Mouse (Mus musculus): ENCODE measurements around the gene Pex6. TPM values are rescaled to one million over a fixed set of nuclear protein-coding genes. Genes with fewer than 3 reads are reported as not detected.
"Not testable (repeated sequence)": the region's sequence is repeated elsewhere in the genome, so short reads cannot be mapped to it uniquely, and the experiment has no call there.

Pex6 gene
- polyA plus RNA-seq, 1 experiment = 105 TPM

GRCm38 (mm10) chr17:46751056-46751793, 40.0 kb downstream of the Pex6 start:
- 3% methylated on average over 16 of the region's 16 CpGs for WGBS
- DNase-seq = no peak
- no peak for TF ChIP-seq CTCF (IDR thresholded peaks at IDR 0.05; ENCODE audit: borderline replicate concordance, control insufficient read depth, extremely low read depth, insufficient read depth, low read length, poor library complexity)
- no peak for TF ChIP-seq POLR2A (IDR thresholded peaks at IDR 0.05; ENCODE audit: control insufficient read depth, extremely low read depth, insufficient read depth, low read length, poor library complexity)

GRCm38 (mm10) chr17:46751794-46752556, 40.7 kb downstream of the Pex6 start, which contains the start of gene Cnpy3:
Cnpy3 (minus strand) TSS chr17:46752214.
- DNase-seq = peak; percentile 95
- Histone ChIP-seq H3K27me3 (ENCODE audit: control insufficient read depth, insufficient read depth, low read length) (no peaks in the 10 kb centered on the region), H3K4me1 (replicated peaks; ENCODE audit: control insufficient read depth, insufficient read depth, low read length) (peaks cover 5% of the 10 kb centered on the region), H3K27ac (ENCODE audit: control insufficient read depth, insufficient read depth, low read length) (peak within 1 kb of the TSS; percentile 75), H3K36me3 (ENCODE audit: control insufficient read depth, insufficient read depth, low read length) (no peaks in the 10 kb centered on the region), H3K4me3 (ENCODE audit: control insufficient read depth, insufficient read depth, low read length) (peak within 1 kb of the TSS; percentile 83)
- under 1% methylated on average over 58 of the region's 58 CpGs for WGBS
- TF ChIP-seq CTCF (IDR thresholded peaks at IDR 0.05; ENCODE audit: borderline replicate concordance, control insufficient read depth, extremely low read depth, insufficient read depth, low read length, poor library complexity) = peak; percentile 61; the same call in 1 of the 2 replicates
- peak; percentile 85 for TF ChIP-seq POLR2A (IDR thresholded peaks at IDR 0.05; ENCODE audit: control insufficient read depth, extremely low read depth, insufficient read depth, low read length, poor library complexity)

More at GRCm38 (mm10) chr17:46751056-46751793, 40.0 kb downstream of the Pex6 start:
- peaks cover 4% of the 10 kb centered on the region for H3K36me3 ChIP-seq (ENCODE audit: control insufficient read depth, insufficient read depth, low read length)
- no peaks in the 10 kb centered on the region for H3K27me3 ChIP-seq (ENCODE audit: control insufficient read depth, insufficient read depth, low read length)
- H3K4me1 ChIP-seq (replicated peaks; ENCODE audit: control insufficient read depth, insufficient read depth, low read length) = peaks cover 5% of the 10 kb centered on the region
- peak overlapping the region; percentile 83 for H3K4me3 ChIP-seq (ENCODE audit: control insufficient read depth, insufficient read depth, low read length)
- H3K27ac ChIP-seq (ENCODE audit: control insufficient read depth, insufficient read depth, low read length) = peak overlapping the region; percentile 75

GRCm38 (mm10) chr17:46758753-46759152, 47.5 kb downstream of the Pex6 start:
- Histone ChIP-seq H3K4me3 (ENCODE audit: control insufficient read depth, insufficient read depth, low read length) (no peak overlapping the region), H3K36me3 (ENCODE audit: control insufficient read depth, insufficient read depth, low read length) (0 out of 2 replicates have a peak, but pooled peaks cover 6% of the 10 kb centered on the region), H3K4me1 (replicated peaks; ENCODE audit: control insufficient read depth, insufficient read depth, low read length) (peaks cover 20% of the 10 kb centered on the region), H3K27me3 (ENCODE audit: control insufficient read depth, insufficient read depth, low read length) (no peaks in the 10 kb centered on the region), H3K27ac (ENCODE audit: control insufficient read depth, insufficient read depth, low read length) (no peak overlapping the region)
- DNase-seq = no peak
- TF ChIP-seq CTCF (IDR thresholded peaks at IDR 0.05; ENCODE audit: borderline replicate concordance, control insufficient read depth, extremely low read depth, insufficient read depth, low read length, poor library complexity) = no peak
- no peak for TF ChIP-seq POLR2A (IDR thresholded peaks at IDR 0.05; ENCODE audit: control insufficient read depth, extremely low read depth, insufficient read depth, low read length, poor library complexity)
- WGBS = 93% methylated on average over 12 of the region's 12 CpGs

GRCm38 (mm10) chr17:46763544-46763943, 52.3 kb downstream of the Pex6 start, which contains the start of gene Ptcra:
Ptcra (minus strand) TSS chr17:46763712.
- Histone ChIP-seq H3K4me3 (ENCODE audit: control insufficient read depth, insufficient read depth, low read length) (peak within 1 kb of the TSS; percentile 30), H3K36me3 (ENCODE audit: control insufficient read depth, insufficient read depth, low read length) (0 out of 2 replicates have a peak, but pooled peaks cover 3% of the 10 kb centered on the region), H3K4me1 (replicated peaks; ENCODE audit: control insufficient read depth, insufficient read depth, low read length) (peaks cover 52% of the 10 kb centered on the region), H3K27ac (ENCODE audit: control insufficient read depth, insufficient read depth, low read length) (peak within 1 kb of the TSS; percentile 77), H3K27me3 (ENCODE audit: control insufficient read depth, insufficient read depth, low read length) (no peaks in the 10 kb centered on the region)
- 7% methylated on average over 2 of the region's 2 CpGs for WGBS
- peak; percentile 73 for DNase-seq
- TF ChIP-seq POLR2A (IDR thresholded peaks at IDR 0.05; ENCODE audit: control insufficient read depth, extremely low read depth, insufficient read depth, low read length, poor library complexity) (0 out of 2 replicates have a peak, but pooled peaks have one; percentile 25), CTCF (IDR thresholded peaks at IDR 0.05; ENCODE audit: borderline replicate concordance, control insufficient read depth, extremely low read depth, insufficient read depth, low read length, poor library complexity) (no peak)

- not testable (repeated sequence) for DNase-seq; H3K27me3 ChIP-seq (ENCODE audit: control insufficient read depth, insufficient read depth, low read length); H3K36me3 ChIP-seq (ENCODE audit: control insufficient read depth, insufficient read depth, low read length); H3K4me3 ChIP-seq (ENCODE audit: control insufficient read depth, insufficient read depth, low read length)
- peak overlapping the region; percentile 77 for H3K27ac ChIP-seq (ENCODE audit: control insufficient read depth, insufficient read depth, low read length)
- 79% methylated on average over 9 of the region's 9 CpGs for WGBS
- peaks cover 56% of the 10 kb centered on the region for H3K4me1 ChIP-seq (replicated peaks; ENCODE audit: control insufficient read depth, insufficient read depth, low read length)
These were observed 53.7 kb downstream of the Pex6 start for GRCm38 (mm10) chr17:46764916-46765315.

- Histone ChIP-seq H3K27ac (ENCODE audit: control insufficient read depth, insufficient read depth, low read length) (peak overlapping the region; percentile 89), H3K27me3 (ENCODE audit: control insufficient read depth, insufficient read depth, low read length) (no peaks in the 10 kb centered on the region), H3K4me3 (ENCODE audit: control insufficient read depth, insufficient read depth, low read length) (no peak overlapping the region), H3K4me1 (replicated peaks; ENCODE audit: control insufficient read depth, insufficient read depth, low read length) (peaks cover 49% of the 10 kb centered on the region), H3K36me3 (ENCODE audit: control insufficient read depth, insufficient read depth, low read length) (no peaks in the 10 kb centered on the region)
- no peak for TF ChIP-seq POLR2A (IDR thresholded peaks at IDR 0.05; ENCODE audit: control insufficient read depth, extremely low read depth, insufficient read depth, low read length, poor library complexity)
- no peak for TF ChIP-seq CTCF (IDR thresholded peaks at IDR 0.05; ENCODE audit: borderline replicate concordance, control insufficient read depth, extremely low read depth, insufficient read depth, low read length, poor library complexity)
- DNase-seq = peak; percentile 80
- WGBS = 4% methylated on average over 8 of the region's 8 CpGs
These were observed 56.6 kb downstream of the Pex6 start for GRCm38 (mm10) chr17:46767868-46768267.

Measured in thymus, adult 2 months (tissue).